Comparison of ENCODE assay signal across 8 mouse cellular contexts in the genomic region with DNA sequence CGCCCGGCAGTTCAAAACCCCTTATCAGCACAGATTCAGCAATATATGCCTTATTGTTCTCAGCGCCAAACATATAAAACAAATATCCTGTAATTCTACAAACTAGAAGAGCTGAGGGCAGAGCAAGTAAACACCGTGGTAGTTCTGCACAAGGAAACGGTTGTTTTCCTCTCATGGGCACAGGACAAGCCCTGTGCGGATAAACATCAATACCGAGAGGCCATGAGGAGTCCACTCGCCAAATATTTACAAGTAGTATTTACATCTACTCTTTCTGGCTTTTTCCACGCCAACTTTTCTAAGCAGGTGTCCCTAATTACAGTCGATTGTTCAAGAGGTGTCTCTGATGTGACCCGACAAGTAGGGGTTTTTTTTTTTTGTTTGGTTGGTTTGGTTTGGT. TPM values are rescaled to one million over a fixed set of nuclear protein-coding genes. Genes with fewer than 3 reads are reported as not detected.
DNase-seq lines count a peak whose midpoint lies in the region; ATAC-seq and TF ChIP-seq lines count a peak whose summit lies in the region.

No protein-coding gene starts in this region.

- no peak for ATAC-seq in embryonic facial prominence, embryonic 15.5 days (ENCODE audit: insufficient number of reproducible peaks, low FRiP score, low TSS enrichment, low read depth)
- ATAC-seq in kidney, postnatal 0 days (replicated peaks; ENCODE audit: low FRiP score, low read depth): no peak
- ATAC-seq in midbrain, embryonic 13.5 days: no peak
- ATAC-seq in frontal cortex, adult (ENCODE audit: low TSS enrichment): no peak

- peak overlapping the region; percentile 92 for H3K4me3 ChIP-seq in embryonic facial prominence, embryonic 15.5 days (replicated peaks)
- H3K4me3 ChIP-seq in kidney, postnatal 0 days (replicated peaks; ENCODE audit: low read depth, low read length): peak overlapping the region; percentile 74
- H3K4me3 ChIP-seq in midbrain, embryonic 13.5 days (replicated peaks): peak overlapping the region; percentile 73

- H3K4me1 ChIP-seq in embryonic facial prominence, embryonic 15.5 days: peaks cover 26% of the 10 kb centered on the region
- H3K4me1 ChIP-seq in kidney, postnatal 0 days (replicated peaks; ENCODE audit: insufficient read depth, low read length): peaks cover 12% of the 10 kb centered on the region; the same call in 1 of the 2 replicates
- peaks cover 39% of the 10 kb centered on the region for H3K4me1 ChIP-seq in midbrain, embryonic 13.5 days (replicated peaks)

- no peaks in the 10 kb centered on the region for H3K27me3 ChIP-seq in embryonic facial prominence, embryonic 15.5 days
- H3K27me3 ChIP-seq in kidney, postnatal 0 days (ENCODE audit: insufficient read depth, low read length): no peaks in the 10 kb centered on the region
- H3K27me3 ChIP-seq in midbrain, embryonic 13.5 days: peaks cover 14% of the 10 kb centered on the region; the same call in 1 of the 2 replicates

- no peak for TF ChIP-seq CTCF in kidney, postnatal 0 days (IDR thresholded peaks at IDR 0.05; ENCODE audit: low read depth)

- 2% methylated on average over 11 of the region's 11 CpGs for WGBS in embryonic facial prominence, embryonic 15.5 days
- 3% methylated on average over 11 of the region's 11 CpGs for WGBS in kidney, postnatal 0 days
- WGBS in midbrain, embryonic 13.5 days: 3% methylated on average over 11 of the region's 11 CpGs

- no peaks in the 10 kb centered on the region for H3K36me3 ChIP-seq in embryonic facial prominence, embryonic 15.5 days
- H3K36me3 ChIP-seq in kidney, postnatal 0 days (ENCODE audit: insufficient read depth, low read length): no peaks in the 10 kb centered on the region
- H3K36me3 ChIP-seq in midbrain, embryonic 13.5 days: no peaks in the 10 kb centered on the region

- H3K27ac ChIP-seq in embryonic facial prominence, embryonic 15.5 days (replicated peaks): peak overlapping the region; percentile 94
- H3K27ac ChIP-seq in kidney, postnatal 0 days: peak overlapping the region; percentile 98
- no peak overlapping the region for H3K27ac ChIP-seq in midbrain, embryonic 13.5 days

- intact Hi-C loops in heart, postnatal 10 days (cut with DNase I): no loop called here

- H3K9ac ChIP-seq in embryonic facial prominence, embryonic 15.5 days: peak overlapping the region; percentile 79; the same call in 1 of the 2 replicates
- peak overlapping the region; percentile 84 for H3K9ac ChIP-seq in kidney, postnatal 0 days (ENCODE audit: low read depth, low read length)
- peak overlapping the region; percentile 70 for H3K9ac ChIP-seq in midbrain, embryonic 13.5 days (replicated peaks)

- H3K4me2 ChIP-seq in embryonic facial prominence, embryonic 15.5 days (replicated peaks): peak overlapping the region; percentile 66
- peak overlapping the region; percentile 74 for H3K4me2 ChIP-seq in kidney, postnatal 0 days (ENCODE audit: low read length)
- peak overlapping the region; percentile 95 for H3K4me2 ChIP-seq in midbrain, embryonic 13.5 days (replicated peaks)

- peak; percentile 42 for DNase-seq in heart, adult 8-10 months (ENCODE audit: low spot score)
- no peak for DNase-seq in heart, postnatal 10 days
- DNase-seq in kidney, postnatal 0 days (ENCODE audit: low spot score): no peak
- no peak for DNase-seq in ovary, postnatal 36 days (ENCODE audit: low spot score)
- DNase-seq in layer of hippocampus, adult 9-10 months (ENCODE audit: low spot score): no peak

- H3K9me3 ChIP-seq in embryonic facial prominence, embryonic 15.5 days (replicated peaks): no peaks in the 10 kb centered on the region
- H3K9me3 ChIP-seq in kidney, postnatal 0 days (replicated peaks; ENCODE audit: low read length): no peaks in the 10 kb centered on the region
- no peaks in the 10 kb centered on the region for H3K9me3 ChIP-seq in midbrain, embryonic 13.5 days

RNA-seq across cellular contexts. Expression of a gene that starts 0.7 kb away (rescaled TPM):
- 10 to 100 TPM; 22.3 to 26.1 (median 24.0) TPM for total RNA-seq in heart, adult 8-10 months (2022)
- 10 to 100 TPM; 53.8 to 63.6 TPM for total RNA-seq in heart, postnatal 10 days (2021)
- 5.7 and 8.5 TPM in 2 replicates for polyA plus RNA-seq in embryonic facial prominence, embryonic 15.5 days (2015; fragmentation: Nextera tagmentation; extraction: Ambion mirVana)
- polyA plus RNA-seq in kidney, postnatal 0 days (2015; fragmentation: Nextera tagmentation; extraction: Ambion mirVana): 5.5 and 5.9 TPM in 2 replicates
- polyA plus RNA-seq in midbrain, embryonic 13.5 days (2015; fragmentation: Nextera tagmentation; extraction: Ambion mirVana): 3.2 and 4.5 TPM in 2 replicates
